Mouse (Mus musculus) myocyte (in vitro differentiated cells): ENCODE data around the gene Akain1. TPM values are rescaled to one million over a fixed set of nuclear protein-coding genes. Genes with fewer than 3 reads are reported as not detected.

ENCODE experiments used
- H3K27me3 ChIP-seq: one replicate; pipeline ENCODE4 v1.6.1; 2011; ENCODE audit not compliant: control insufficient read depth, insufficient read depth, insufficient read length
- H3K36me3 ChIP-seq: one replicate; pipeline ENCODE4 v1.6.1; 2011; ENCODE audit not compliant: control insufficient read depth, insufficient read depth
- H3K4me2 ChIP-seq: one replicate; pipeline ENCODE4 v1.6.1; 2011; ENCODE audit warnings: low read depth, control low read depth
- H3K4me3 ChIP-seq: one replicate; pipeline ENCODE4 v1.5.1; 2011; ENCODE audit warnings: mild to moderate bottlenecking, control low read depth, moderate library complexity
- H3K79me2 ChIP-seq: one replicate; pipeline ENCODE4 v1.6.1; 2011; ENCODE audit not compliant: control insufficient read depth, insufficient read depth
- H3ac ChIP-seq: one replicate; pipeline ENCODE4 v1.6.1; 2011; ENCODE audit not compliant: control insufficient read depth, insufficient read length
- CEBPB ChIP-seq: IDR thresholded peaks from 2 replicates; pipeline ENCODE4 v1.6.1; 2011; ENCODE audit warnings: mild to moderate bottlenecking, moderate library complexity; ENCODE audit not compliant: poor library complexity, insufficient read depth, severe bottlenecking
- E2F4 ChIP-seq: IDR thresholded peaks from one replicate; pipeline ENCODE4 v1.6.1; 2011; ENCODE audit warnings: mild to moderate bottlenecking, control low read depth, moderate library complexity; ENCODE audit not compliant: insufficient read depth
- MAX ChIP-seq: IDR thresholded peaks from one replicate; pipeline ENCODE4 v1.6.1; 2011; ENCODE audit warnings: low read depth, mild to moderate bottlenecking, control low read depth
- MYOD1 ChIP-seq, 3 experiments: IDR thresholded peaks; one replicate each; pipeline ENCODE4 v1.6.1; 2011; ENCODE audit warnings: control low read depth in 2 of 3, low read depth in 2 of 3, mild to moderate bottlenecking in 2 of 3, moderate library complexity in 1 of 3; ENCODE audit not compliant: insufficient read length in 2 of 3, control insufficient read depth in 1 of 3
- MYOG ChIP-seq, 3 experiments: IDR thresholded peaks; one replicate each; pipeline ENCODE4 v1.6.1; 2011; ENCODE audit warnings: control low read depth in 2 of 3, low read depth in 2 of 3, mild to moderate bottlenecking in 2 of 3; ENCODE audit not compliant: insufficient read length in 2 of 3, control insufficient read depth in 1 of 3, insufficient read depth in 1 of 3
- POLR2A ChIP-seq: IDR thresholded peaks from one replicate; pipeline ENCODE4 v1.6.1; 2011; ENCODE audit warnings: low read depth, mild to moderate bottlenecking, control low read depth, moderate library complexity; ENCODE audit not compliant: insufficient read length
- POLR2AphosphoS2 ChIP-seq: IDR thresholded peaks from one replicate; pipeline ENCODE4 v1.6.1; 2011; ENCODE audit warnings: low read depth, control low read depth; ENCODE audit not compliant: insufficient read length
- REST ChIP-seq: IDR thresholded peaks from one replicate; pipeline ENCODE4 v1.6.1; 2011; ENCODE audit warnings: mild to moderate bottlenecking, control low read depth, moderate library complexity; ENCODE audit not compliant: insufficient read depth, insufficient read length
- SRF ChIP-seq: IDR thresholded peaks from one replicate; pipeline ENCODE4 v1.6.1; 2011; ENCODE audit warnings: low read depth; ENCODE audit not compliant: control insufficient read depth, insufficient read length
- TCF12 ChIP-seq: IDR thresholded peaks from one replicate; pipeline ENCODE4 v1.6.1; 2011; ENCODE audit warnings: mild to moderate bottlenecking, control low read depth; ENCODE audit not compliant: poor library complexity, insufficient read depth, severe bottlenecking
- TCF3 ChIP-seq: IDR thresholded peaks from one replicate; pipeline ENCODE4 v1.6.1; 2011; ENCODE audit warnings: low read depth, control low read depth; ENCODE audit not compliant: insufficient read length
- USF1 ChIP-seq: IDR thresholded peaks from one replicate; pipeline ENCODE4 v1.6.1; 2011; ENCODE audit warnings: low read depth, mild to moderate bottlenecking, control low read depth, moderate library complexity
- polyA plus RNA-seq: library from polyadenylated mRNA; unstranded; fragments of >200 nt; fragmentation: generic; extraction: Trizol; gene quantifications from one replicate; pipeline ENCODE4 v1.2.1, GENCODE M21; 2012; ENCODE audit warnings: missing spikeins

The Akain1 gene
- polyA plus RNA-seq, 1 experiment: not detected

- H3ac ChIP-seq: no peak overlapping the region
- TF ChIP-seq TCF3: no peak
- TF ChIP-seq POLR2A: no peak
- no peak for TF ChIP-seq E2F4
- TF ChIP-seq REST: no peak
- TF ChIP-seq MAX: no peak
- TF ChIP-seq TCF12: no peak
- TF ChIP-seq MYOG (IDR thresholded peaks at IDR 0.05; ENCODE audit: control insufficient read depth in 1 of 3, insufficient read depth in 1 of 3, insufficient read length in 2 of 3, low read depth in 2 of 3): no peak
- TF ChIP-seq POLR2AphosphoS2: no peak
- TF ChIP-seq SRF: no peak
- TF ChIP-seq MYOD1 (IDR thresholded peaks at IDR 0.05; ENCODE audit: control insufficient read depth in 1 of 3, insufficient read length in 2 of 3, low read depth in 2 of 3): no peak
- no peak for TF ChIP-seq USF1
- no peak for TF ChIP-seq CEBPB
- H3K27me3 ChIP-seq: no peaks in the 10 kb centered on the region
- H3K36me3 ChIP-seq: no peaks in the 10 kb centered on the region
- no peak overlapping the region for H3K4me2 ChIP-seq
- H3K79me2 ChIP-seq: no peaks in the 10 kb centered on the region
- no peak overlapping the region for H3K4me3 ChIP-seq
Measured at GRCm38 (mm10) chr17:69506070-69506469, 66.9 kb downstream of the Akain1 start.

GRCm38 (mm10) chr17:69516344-69516907, 77.3 kb downstream of the Akain1 start:
- Histone ChIP-seq H3K79me2 (no peaks in the 10 kb centered on the region), H3K36me3 (no peaks in the 10 kb centered on the region), H3K4me2 (no peak overlapping the region), H3K4me3 (no peak overlapping the region), H3ac (no peak overlapping the region), H3K27me3 (no peaks in the 10 kb centered on the region)
- TF ChIP-seq USF1 (no peak), SRF (no peak), REST (no peak), CEBPB (no peak), TCF3 (no peak), TCF12 (no peak), POLR2A (no peak)

GRCm38 (mm10) chr17:69531472-69531871, 92.3 kb downstream of the Akain1 start:
- no peaks in the 10 kb centered on the region for H3K79me2 ChIP-seq
- no peaks in the 10 kb centered on the region for H3K27me3 ChIP-seq
- no peak overlapping the region for H3K4me2 ChIP-seq
- TF ChIP-seq REST (no peak), E2F4 (no peak)
- no peaks in the 10 kb centered on the region for H3K36me3 ChIP-seq
- H3ac ChIP-seq: no peak overlapping the region
- H3K4me3 ChIP-seq: no peak overlapping the region

Other genes with a start within 250 kb of the Akain1 start
- 3.8 TPM for gene Zbtb14, start 56.3 kb upstream of the Akain1 start, polyA plus RNA-seq